Mouse (Mus musculus) megakaryocyte progenitor cell, adult 5-6 weeks (primary cell): ENCODE results near the gene E130114P18Rik. TPM values are rescaled to one million over a fixed set of nuclear protein-coding genes. Genes with fewer than 3 reads are reported as not detected.

Experiments
- ATAC-seq: replicated peaks from 2 replicates; pipeline ENCODE4 v1.8.0; 2016; ENCODE audit warnings: mild to moderate bottlenecking, moderate TSS enrichment, inconsistent platforms; ENCODE audit not compliant: poor library complexity
- total RNA-seq, 2 experiments: library from RNA; stranded (forward) in 1 of 2; stranded (reverse) in 1 of 2; fragments of 157-497, 149-512 nt in 1 of 2; fragments of 200-1000 nt in 1 of 2; gene quantifications; 2 replicates each; pipeline versions ENCODE4 v1.2.3 to v1.2.4; 2015 to 2017

E130114P18Rik gene
- total RNA-seq, 2 experiments from 2014 or later, result not detected

GRCm38 (mm10) chr4:97805896-97806808, 28.3 kb upstream of the E130114P18Rik start:
- no peak for ATAC-seq

GRCm38 (mm10) chr4:97805255-97805654, 27.4 kb upstream of the E130114P18Rik start:
- ATAC-seq, result no peak

- ATAC-seq, result no peak
Observed at GRCm38 (mm10) chr4:97804638-97805037, 26.8 kb upstream of the E130114P18Rik start.

DNA sequence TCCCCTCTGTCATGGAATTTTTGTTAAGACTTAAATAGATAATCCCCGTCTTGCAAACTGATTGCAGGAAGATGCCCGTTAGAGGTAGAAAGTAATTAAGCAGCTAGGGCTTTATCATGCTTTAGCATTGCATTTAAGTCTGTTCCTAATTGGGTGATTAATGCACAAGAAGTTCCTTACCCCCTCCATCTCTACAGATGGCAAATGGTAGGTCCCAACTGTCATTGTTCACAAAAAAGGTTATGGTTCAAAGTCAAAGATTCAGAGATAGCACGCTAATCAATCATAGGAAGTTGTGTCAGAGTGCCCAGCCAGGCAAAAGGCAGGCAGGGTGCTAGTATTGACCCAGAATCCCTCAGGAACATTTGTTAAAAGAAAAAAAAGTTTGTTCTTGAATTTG, 25.9 kb upstream of the E130114P18Rik start:
- ATAC-seq, result 0 out of 2 replicates have a peak, but pooled peaks have one; percentile 5

- ATAC-seq, result no peak
Observed at GRCm38 (mm10) chr4:97796505-97796904, 18.6 kb upstream of the E130114P18Rik start.

- ATAC-seq, result no peak
Observed at GRCm38 (mm10) chr4:97795957-97796356, 18.1 kb upstream of the E130114P18Rik start.

GRCm38 (mm10) chr4:97794865-97795264, 17.0 kb upstream of the E130114P18Rik start:
- ATAC-seq, result no peak

DNA sequence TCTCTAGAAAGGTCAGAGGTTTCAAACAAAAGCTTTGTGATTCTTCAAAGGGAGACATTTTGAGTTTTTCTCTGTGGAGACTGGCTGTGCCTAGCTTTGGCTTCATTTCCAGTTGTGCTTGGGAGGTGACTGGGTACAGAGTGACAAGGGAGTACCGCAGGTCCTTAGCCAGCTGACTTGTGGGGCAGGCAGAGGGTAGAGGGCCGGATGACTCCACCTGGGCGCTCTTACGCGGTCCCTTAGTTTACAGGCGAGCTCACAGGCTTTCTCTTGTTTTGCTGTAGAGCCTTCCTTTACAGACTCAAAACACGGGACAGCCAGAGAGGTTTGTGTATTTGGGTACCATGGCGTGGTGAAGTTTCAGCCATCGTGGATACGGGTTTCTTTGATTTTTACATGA, 16.1 kb upstream of the E130114P18Rik start:
- ATAC-seq, result no peak

DNA sequence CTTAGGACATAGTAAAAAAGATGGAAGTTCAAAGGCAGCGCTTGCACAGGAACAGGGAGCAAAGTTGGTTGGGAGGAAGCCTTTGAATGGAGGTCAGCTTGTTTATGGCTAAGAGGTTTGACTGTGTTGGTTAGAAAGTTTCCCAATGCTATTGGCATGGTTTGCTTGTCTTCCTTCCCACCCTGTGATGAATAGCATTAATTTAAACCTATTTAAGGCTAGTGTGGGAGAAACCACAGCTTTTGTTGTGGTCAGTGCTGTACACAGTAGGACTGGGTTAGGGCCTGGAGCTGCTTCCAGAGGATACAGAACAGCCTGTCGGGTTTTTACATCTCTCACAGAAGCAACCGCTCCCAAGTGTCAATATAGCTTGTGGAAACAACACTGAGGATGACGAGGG, 10.7 kb upstream of the E130114P18Rik start:
- ATAC-seq, result no peak

- ATAC-seq, result no peak
Observed at GRCm38 (mm10) chr4:97787515-97787914, 9.6 kb upstream of the E130114P18Rik start.

DNA sequence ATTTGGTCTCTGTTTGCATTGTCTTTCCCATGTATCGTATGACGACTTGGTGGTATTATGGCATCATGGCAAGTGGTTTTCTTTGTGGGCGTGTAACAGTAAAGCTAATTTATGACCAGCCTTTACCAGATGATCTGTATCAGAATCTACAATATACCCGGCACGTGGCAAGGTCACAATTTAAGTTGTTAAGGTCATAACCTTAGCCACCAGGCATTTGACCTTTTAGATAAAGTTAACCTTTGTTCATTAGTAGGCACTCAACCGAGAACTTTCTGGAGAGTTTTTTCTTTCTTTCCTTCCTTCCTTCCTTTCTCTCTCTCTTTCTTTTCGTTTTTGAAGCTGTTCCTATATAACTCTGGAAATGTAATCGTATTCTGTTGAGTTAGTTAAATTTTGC, 8.7 kb upstream of the E130114P18Rik start:
- ATAC-seq, result no peak

- ATAC-seq, result no peak
Observed at GRCm38 (mm10) chr4:97785547-97786271, 7.8 kb upstream of the E130114P18Rik start.

DNA sequence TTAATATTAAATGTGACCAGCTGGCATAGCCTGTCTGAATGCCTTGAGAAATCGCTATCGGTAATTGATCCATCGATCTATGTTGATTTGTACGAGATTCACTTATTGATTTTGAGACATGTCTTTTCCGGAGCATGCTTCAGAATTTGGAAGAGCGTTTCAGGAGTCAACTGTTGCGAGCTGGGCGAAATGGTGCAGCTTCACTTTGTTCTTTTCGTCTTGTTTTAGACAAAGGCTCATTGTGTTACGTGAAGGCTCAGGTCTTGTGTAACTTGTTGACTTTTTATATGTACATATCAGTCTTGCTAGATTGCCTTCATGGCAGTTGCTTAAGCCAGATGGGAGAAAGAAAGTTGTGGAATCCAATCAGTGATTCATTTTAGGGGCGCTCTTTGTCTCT, 6.4 kb upstream of the E130114P18Rik start:
- ATAC-seq, result no peak

GRCm38 (mm10) chr4:97783073-97783879, 5.4 kb upstream of the E130114P18Rik start:
- no peak for ATAC-seq

GRCm38 (mm10) chr4:97782497-97782896, 4.6 kb upstream of the E130114P18Rik start:
- ATAC-seq, result no peak

DNA sequence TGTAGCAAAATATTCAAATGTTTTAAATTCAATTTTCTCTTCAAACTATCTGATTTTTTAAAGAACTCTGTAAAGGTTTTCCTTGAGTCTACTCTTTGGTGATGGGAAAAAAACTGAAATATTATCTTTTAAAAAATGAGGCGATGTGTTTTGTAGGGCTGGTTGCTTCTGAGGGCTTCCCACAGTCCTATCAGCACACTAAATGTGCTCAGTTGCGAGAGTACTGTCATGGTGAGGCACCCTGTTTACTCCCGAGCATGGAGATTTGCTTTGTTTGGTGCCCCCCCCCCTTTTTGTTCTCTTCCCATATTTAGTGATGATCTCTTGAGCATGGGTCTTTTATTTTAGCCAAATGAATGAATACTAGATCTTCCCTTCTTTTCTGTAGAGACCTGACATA, 4.2 kb upstream of the E130114P18Rik start:
- ATAC-seq, result peak; percentile 27; the same call in 1 of the 2 replicates

DNA sequence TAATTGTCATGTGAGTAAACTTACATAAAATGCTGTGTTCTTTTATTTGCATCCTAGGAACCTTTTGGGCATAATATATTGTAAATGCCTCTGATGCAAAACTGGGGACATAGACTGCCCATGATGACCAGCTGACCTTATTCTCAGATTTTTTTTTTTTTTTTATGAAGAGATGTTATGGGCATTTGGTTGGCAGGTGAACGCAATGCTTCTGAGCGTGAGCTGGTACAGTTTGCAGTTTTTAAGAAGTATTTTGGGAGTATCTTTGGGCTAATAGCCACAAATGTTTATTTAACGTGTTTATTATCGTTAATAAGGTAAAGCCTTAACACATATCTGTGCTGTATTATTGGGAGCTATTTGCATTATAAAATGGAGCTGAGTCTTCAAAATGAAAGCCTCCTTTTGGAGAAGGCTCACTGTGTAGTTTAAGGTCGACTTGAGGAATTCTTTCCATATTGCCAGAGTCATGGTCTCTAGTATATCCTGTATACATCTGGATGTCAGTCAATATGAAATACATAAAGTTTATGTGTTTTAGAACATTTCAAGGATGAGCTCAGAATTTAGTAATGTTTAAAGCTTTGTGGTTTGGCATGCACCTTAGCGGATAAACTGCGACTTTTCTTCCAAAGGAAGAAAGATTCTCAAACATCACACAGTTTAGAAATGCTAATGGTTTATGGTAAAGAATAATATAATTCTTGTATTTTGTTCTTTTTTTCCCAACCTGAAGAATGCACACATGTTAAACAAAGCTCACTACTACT, 3.0 kb upstream of the E130114P18Rik start:
- ATAC-seq, result no peak

DNA sequence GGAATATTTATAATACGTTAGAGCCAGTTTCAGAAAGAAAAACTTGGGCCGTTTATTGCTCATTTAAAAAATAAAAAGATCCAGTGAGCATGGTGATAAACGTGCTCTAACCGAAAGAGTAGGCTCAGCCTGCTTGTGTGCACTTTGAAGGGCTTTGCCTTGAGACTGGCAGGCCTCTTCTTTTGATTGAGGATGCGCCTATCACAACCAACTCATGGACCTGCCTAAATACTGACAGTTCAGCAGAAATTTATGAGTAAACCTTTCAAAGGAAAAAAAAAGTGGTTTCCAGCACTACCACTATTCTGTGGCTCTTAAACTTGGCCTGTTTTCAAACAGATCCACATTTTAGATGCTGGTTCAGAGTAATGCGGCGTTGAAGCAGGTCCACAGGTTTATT, 2.1 kb upstream of the E130114P18Rik start:
- no peak for ATAC-seq

DNA sequence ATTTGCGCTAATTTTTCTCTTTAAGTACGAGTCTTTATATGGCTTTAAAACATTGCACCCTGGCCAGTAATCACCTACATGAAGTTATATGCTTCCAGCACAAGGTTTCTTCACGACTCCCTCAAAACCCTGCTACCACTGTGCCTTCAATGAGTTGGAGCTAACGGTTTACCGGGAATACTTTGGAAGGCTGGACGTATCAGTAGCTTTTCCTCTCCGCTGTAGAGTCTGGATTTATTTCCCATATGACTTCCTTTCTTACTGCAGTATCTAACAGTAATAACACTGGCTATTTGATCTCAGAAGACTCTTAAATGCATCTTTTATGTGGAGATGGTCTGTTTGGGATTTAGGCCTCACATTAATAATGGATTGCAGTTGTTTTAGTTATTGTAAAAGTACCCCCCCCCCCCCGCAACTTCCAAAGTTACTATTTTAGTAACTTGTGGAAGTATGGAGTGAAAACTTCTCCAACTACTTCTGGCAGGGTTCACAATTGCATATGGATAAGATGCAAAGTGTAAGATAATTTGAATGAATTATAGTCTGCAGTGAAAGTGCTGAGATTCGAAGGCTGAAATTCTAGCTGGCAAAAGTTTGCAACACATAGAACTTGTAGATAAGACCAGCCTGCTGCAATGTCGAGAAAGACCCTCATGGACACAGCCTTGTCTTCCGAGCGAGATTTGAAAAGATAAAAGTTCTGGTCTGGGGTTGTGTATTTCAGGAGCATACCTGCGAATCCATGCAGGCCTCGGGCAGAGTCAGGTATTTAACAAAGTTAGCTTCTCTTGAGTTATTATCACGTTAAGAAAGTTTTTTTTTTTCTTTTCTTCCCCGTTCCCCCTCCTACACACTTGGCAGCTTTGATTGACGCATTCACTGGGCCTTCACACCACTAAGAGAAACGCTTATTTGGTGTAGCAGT, 1.4 kb upstream of the E130114P18Rik start:
- no peak for ATAC-seq
